Mouse (Mus musculus): ENCODE measurements around the gene Adam15. TPM values are rescaled to one million over a fixed set of nuclear protein-coding genes. Genes with fewer than 3 reads are reported as not detected.

Adam15 gene
- polyA plus RNA-seq, 1 experiment from 2014 or later: 32.2 TPM

- WGBS: 6% methylated on average over 6 of the region's 6 CpGs
Observed at GRCm38 (mm10) chr3:89336529-89336928, 13.3 kb downstream of the Adam15 start.

GRCm38 (mm10) chr3:89333053-89333452 lies 16.7 kb downstream of the Adam15 start:
- H3K4me2 ChIP-seq (ENCODE audit: low read length): no peak overlapping the region; the same call in 1 of the 2 replicates
- no peaks in the 10 kb centered on the region for H3K36me3 ChIP-seq (ENCODE audit: control insufficient read depth, insufficient read depth, low read length)
- peaks cover 38% of the 10 kb centered on the region for H3K4me1 ChIP-seq (ENCODE audit: control insufficient read depth, insufficient read depth, low read length)
- H3K9ac ChIP-seq (replicated peaks; ENCODE audit: low read length): no peak overlapping the region
- H3K9me3 ChIP-seq (ENCODE audit: control insufficient read depth, low read length): no peaks in the 10 kb centered on the region
- DNase-seq (no peak), ATAC-seq (ENCODE audit: low FRiP score, low TSS enrichment) (no peak)
- no peak overlapping the region for H3K4me3 ChIP-seq (replicated peaks; ENCODE audit: low read depth, low read length)
- no peaks in the 10 kb centered on the region for H3K27me3 ChIP-seq (ENCODE audit: control insufficient read depth, insufficient read depth, low read length)
- WGBS: 53% methylated on average over 11 of the region's 11 CpGs
- peak overlapping the region; percentile 52; the same call in 1 of the 2 replicates for H3K27ac ChIP-seq (replicated peaks; ENCODE audit: low read depth, low read length)

More at GRCm38 (mm10) chr3:89336529-89336928, 13.3 kb downstream of the Adam15 start:
- Histone ChIP-seq H3K27me3 (ENCODE audit: control insufficient read depth, insufficient read depth, low read length) (no peaks in the 10 kb centered on the region), H3K4me2 (ENCODE audit: low read length) (peak overlapping the region; percentile 89), H3K4me1 (ENCODE audit: control insufficient read depth, insufficient read depth, low read length) (peaks cover 40% of the 10 kb centered on the region), H3K9ac (replicated peaks; ENCODE audit: low read length) (peak overlapping the region; percentile 85; the same call in 1 of the 2 replicates), H3K36me3 (ENCODE audit: control insufficient read depth, insufficient read depth, low read length) (no peaks in the 10 kb centered on the region), H3K9me3 (ENCODE audit: control insufficient read depth, low read length) (no peaks in the 10 kb centered on the region), H3K4me3 (replicated peaks; ENCODE audit: low read depth, low read length) (peak overlapping the region; percentile 77), H3K27ac (replicated peaks; ENCODE audit: low read depth, low read length) (no peak overlapping the region)
- DNase-seq (peak; percentile 12), ATAC-seq (ENCODE audit: low FRiP score, low TSS enrichment) (no peak)

- peaks cover 40% of the 10 kb centered on the region for H3K4me1 ChIP-seq (ENCODE audit: control insufficient read depth, insufficient read depth, low read length)
- no peaks in the 10 kb centered on the region for H3K9me3 ChIP-seq (ENCODE audit: control insufficient read depth, low read length)
- WGBS: 11% methylated on average over 12 of the region's 12 CpGs
- peak overlapping the region; percentile 52 for H3K27ac ChIP-seq (replicated peaks; ENCODE audit: low read depth, low read length)
- ATAC-seq (ENCODE audit: low FRiP score, low TSS enrichment) (no peak), DNase-seq (peak; percentile 71)
- H3K27me3 ChIP-seq (ENCODE audit: control insufficient read depth, insufficient read depth, low read length): no peaks in the 10 kb centered on the region
- peak overlapping the region; percentile 14; the same call in 1 of the 2 replicates for H3K9ac ChIP-seq (replicated peaks; ENCODE audit: low read length)
- H3K36me3 ChIP-seq (ENCODE audit: control insufficient read depth, insufficient read depth, low read length): no peaks in the 10 kb centered on the region
- no peak overlapping the region for H3K4me3 ChIP-seq (replicated peaks; ENCODE audit: low read depth, low read length)
- peak overlapping the region; percentile 31 for H3K4me2 ChIP-seq (ENCODE audit: low read length)
Observed at GRCm38 (mm10) chr3:89332476-89332875, 17.3 kb downstream of the Adam15 start.

GRCm38 (mm10) chr3:89332013-89332412 lies 17.8 kb downstream of the Adam15 start:
- 17% methylated on average over 10 of the region's 10 CpGs for WGBS
- Histone ChIP-seq H3K9ac (replicated peaks; ENCODE audit: low read length) (peak overlapping the region; percentile 14; the same call in 1 of the 2 replicates), H3K27me3 (ENCODE audit: control insufficient read depth, insufficient read depth, low read length) (no peaks in the 10 kb centered on the region), H3K36me3 (ENCODE audit: control insufficient read depth, insufficient read depth, low read length) (no peaks in the 10 kb centered on the region), H3K4me1 (ENCODE audit: control insufficient read depth, insufficient read depth, low read length) (peaks cover 41% of the 10 kb centered on the region), H3K4me2 (ENCODE audit: low read length) (peak overlapping the region; percentile 31; the same call in 1 of the 2 replicates), H3K9me3 (ENCODE audit: control insufficient read depth, low read length) (no peaks in the 10 kb centered on the region), H3K27ac (replicated peaks; ENCODE audit: low read depth, low read length) (peak overlapping the region; percentile 52; the same call in 1 of the 2 replicates), H3K4me3 (replicated peaks; ENCODE audit: low read depth, low read length) (no peak overlapping the region)
- ATAC-seq (ENCODE audit: low FRiP score, low TSS enrichment): no peak
- peak; percentile 61 for DNase-seq

- no peak overlapping the region for H3K9ac ChIP-seq (replicated peaks; ENCODE audit: low read length)
- ATAC-seq (ENCODE audit: low FRiP score, low TSS enrichment) (no peak), DNase-seq (no peak)
- H3K4me3 ChIP-seq (replicated peaks; ENCODE audit: low read depth, low read length): no peak overlapping the region
- H3K27me3 ChIP-seq (ENCODE audit: control insufficient read depth, insufficient read depth, low read length): no peaks in the 10 kb centered on the region
- H3K4me1 ChIP-seq (ENCODE audit: control insufficient read depth, insufficient read depth, low read length): peaks cover 40% of the 10 kb centered on the region
- H3K9me3 ChIP-seq (ENCODE audit: control insufficient read depth, low read length): no peaks in the 10 kb centered on the region
- no peaks in the 10 kb centered on the region for H3K36me3 ChIP-seq (ENCODE audit: control insufficient read depth, insufficient read depth, low read length)
- no peak overlapping the region for H3K4me2 ChIP-seq (ENCODE audit: low read length)
- WGBS: 63% methylated on average over 13 of the region's 13 CpGs
- H3K27ac ChIP-seq (replicated peaks; ENCODE audit: low read depth, low read length): no peak overlapping the region
Observed at GRCm38 (mm10) chr3:89331561-89331960, 18.2 kb downstream of the Adam15 start.

GRCm38 (mm10) chr3:89330948-89331347 lies 18.8 kb downstream of the Adam15 start:
- no peak overlapping the region for H3K4me2 ChIP-seq (ENCODE audit: low read length)
- H3K9me3 ChIP-seq (ENCODE audit: control insufficient read depth, low read length): no peaks in the 10 kb centered on the region
- H3K4me3 ChIP-seq (replicated peaks; ENCODE audit: low read depth, low read length): no peak overlapping the region
- H3K4me1 ChIP-seq (ENCODE audit: control insufficient read depth, insufficient read depth, low read length): peaks cover 36% of the 10 kb centered on the region
- H3K9ac ChIP-seq (replicated peaks; ENCODE audit: low read length): no peak overlapping the region
- no peaks in the 10 kb centered on the region for H3K36me3 ChIP-seq (ENCODE audit: control insufficient read depth, insufficient read depth, low read length)
- no peaks in the 10 kb centered on the region for H3K27me3 ChIP-seq (ENCODE audit: control insufficient read depth, insufficient read depth, low read length)
- ATAC-seq (ENCODE audit: low FRiP score, low TSS enrichment) (no peak; the same call in 1 of the 2 replicates), DNase-seq (peak; percentile 38)
- WGBS: 14% methylated on average over 10 of the region's 10 CpGs
- H3K27ac ChIP-seq (replicated peaks; ENCODE audit: low read depth, low read length): no peak overlapping the region

GRCm38 (mm10) chr3:89330346-89330745 lies 19.4 kb downstream of the Adam15 start:
- DNase-seq: no peak
- Histone ChIP-seq H3K36me3 (ENCODE audit: control insufficient read depth, insufficient read depth, low read length) (no peaks in the 10 kb centered on the region), H3K9me3 (ENCODE audit: control insufficient read depth, low read length) (no peaks in the 10 kb centered on the region), H3K27me3 (ENCODE audit: control insufficient read depth, insufficient read depth, low read length) (no peaks in the 10 kb centered on the region), H3K4me1 (ENCODE audit: control insufficient read depth, insufficient read depth, low read length) (peaks cover 36% of the 10 kb centered on the region), H3K4me3 (replicated peaks; ENCODE audit: low read depth, low read length) (no peak overlapping the region), H3K27ac (replicated peaks; ENCODE audit: low read depth, low read length) (no peak overlapping the region), H3K4me2 (ENCODE audit: low read length) (no peak overlapping the region), H3K9ac (replicated peaks; ENCODE audit: low read length) (no peak overlapping the region)
- WGBS: 44% methylated on average over 3 of the region's 3 CpGs
- no peak for ATAC-seq (ENCODE audit: low FRiP score, low TSS enrichment)

- no peaks in the 10 kb centered on the region for H3K27me3 ChIP-seq (ENCODE audit: control insufficient read depth, insufficient read depth, low read length)
- peaks cover 36% of the 10 kb centered on the region for H3K4me1 ChIP-seq (ENCODE audit: control insufficient read depth, insufficient read depth, low read length)
- no peak overlapping the region for H3K9ac ChIP-seq (replicated peaks; ENCODE audit: low read length)
- no peaks in the 10 kb centered on the region for H3K9me3 ChIP-seq (ENCODE audit: control insufficient read depth, low read length)
- 13% methylated on average over 4 of the region's 4 CpGs for WGBS
- H3K36me3 ChIP-seq (ENCODE audit: control insufficient read depth, insufficient read depth, low read length): no peaks in the 10 kb centered on the region
- peak; percentile 28 for DNase-seq
- H3K4me3 ChIP-seq (replicated peaks; ENCODE audit: low read depth, low read length): no peak overlapping the region
- H3K27ac ChIP-seq (replicated peaks; ENCODE audit: low read depth, low read length): no peak overlapping the region
- H3K4me2 ChIP-seq (ENCODE audit: low read length): no peak overlapping the region
- no peak for ATAC-seq (ENCODE audit: low FRiP score, low TSS enrichment)
Observed at GRCm38 (mm10) chr3:89328623-89329022, 21.2 kb downstream of the Adam15 start.

GRCm38 (mm10) chr3:89327371-89327870 lies 22.4 kb downstream of the Adam15 start:
- DNase-seq (peak; percentile 44), ATAC-seq (ENCODE audit: low FRiP score, low TSS enrichment) (no peak)
- H3K4me2 ChIP-seq (ENCODE audit: low read length): no peak overlapping the region
- 44% methylated on average over 9 of the region's 9 CpGs for WGBS
- peak overlapping the region; percentile 60; the same call in 1 of the 2 replicates for H3K27ac ChIP-seq (replicated peaks; ENCODE audit: low read depth, low read length)
- no peaks in the 10 kb centered on the region for H3K9me3 ChIP-seq (ENCODE audit: control insufficient read depth, low read length)
- H3K4me1 ChIP-seq (ENCODE audit: control insufficient read depth, insufficient read depth, low read length): peaks cover 28% of the 10 kb centered on the region
- no peaks in the 10 kb centered on the region for H3K27me3 ChIP-seq (ENCODE audit: control insufficient read depth, insufficient read depth, low read length)
- H3K4me3 ChIP-seq (replicated peaks; ENCODE audit: low read depth, low read length): no peak overlapping the region
- H3K36me3 ChIP-seq (ENCODE audit: control insufficient read depth, insufficient read depth, low read length): no peaks in the 10 kb centered on the region
- no peak overlapping the region for H3K9ac ChIP-seq (replicated peaks; ENCODE audit: low read length)
